In the genomic region with DNA sequence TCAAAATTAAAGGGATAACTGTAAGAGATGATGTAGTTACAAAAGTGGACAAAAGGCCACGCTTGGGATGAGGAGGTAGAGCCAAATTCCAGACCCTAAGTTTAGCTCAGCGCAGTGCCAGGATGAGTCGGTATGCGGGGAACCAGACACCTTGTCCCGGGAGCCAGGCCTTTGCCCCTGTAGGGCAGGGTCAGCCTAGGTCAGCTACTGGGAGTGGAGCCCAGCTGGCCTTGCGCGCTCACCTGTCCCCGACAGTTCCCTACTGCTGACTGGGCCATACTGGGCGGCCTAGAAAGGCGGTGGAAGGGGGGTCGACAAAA, we compare ENCODE assay signal across 8 mouse cellular contexts. TPM values are rescaled to one million over a fixed set of nuclear protein-coding genes. Genes with fewer than 3 reads are reported as not detected.
DNase-seq lines count a peak whose midpoint lies in the region; ATAC-seq and TF ChIP-seq lines count a peak whose summit lies in the region.

No protein-coding gene starts in this region.

- H3K36me3 ChIP-seq in embryonic facial prominence, embryonic 12.5 days = no peaks in the 10 kb centered on the region
- no peaks in the 10 kb centered on the region for H3K36me3 ChIP-seq in hindbrain, embryonic 14.5 days (replicated peaks; ENCODE audit: control insufficient read depth, insufficient read depth)
- H3K36me3 ChIP-seq in macrophage (ENCODE audit: inconsistent target) = no peaks in the 10 kb centered on the region

- peak overlapping the region; percentile 85 for H3K4me2 ChIP-seq in embryonic facial prominence, embryonic 12.5 days (replicated peaks)
- H3K4me2 ChIP-seq in hindbrain, embryonic 14.5 days (replicated peaks) = peak overlapping the region; percentile 75

- H3K4me1 ChIP-seq in cerebellum, adult 2 months (ENCODE audit: control insufficient read depth, insufficient read depth, low read length) = no peaks in the 10 kb centered on the region
- 0 out of 2 replicates have a peak, but pooled peaks cover 6% of the 10 kb centered on the region for H3K4me1 ChIP-seq in embryonic facial prominence, embryonic 12.5 days
- H3K4me1 ChIP-seq in hindbrain, embryonic 14.5 days (replicated peaks; ENCODE audit: control insufficient read depth, insufficient read depth, low read length) = peaks cover 8% of the 10 kb centered on the region; the same call in 1 of the 2 replicates

- no peaks in the 10 kb centered on the region for H3K79me2 ChIP-seq in macrophage (ENCODE audit: inconsistent target)

- TF ChIP-seq POLR2A in cerebellum, adult 2 months (IDR thresholded peaks at IDR 0.05; ENCODE audit: borderline replicate concordance, insufficient read depth, low read length) = no peak

- TF ChIP-seq CTCF in cerebellum, adult 2 months (IDR thresholded peaks at IDR 0.05; ENCODE audit: borderline replicate concordance, insufficient read depth, low read depth, low read length) = no peak

- 9% methylated on average over 11 of the region's 11 CpGs for WGBS in cerebellum, adult 2 months
- WGBS in embryonic facial prominence, embryonic 12.5 days = 10% methylated on average over 11 of the region's 11 CpGs
- 4% methylated on average over 11 of the region's 11 CpGs for WGBS in hindbrain, embryonic 14.5 days
- WGBS in macrophage (ENCODE audit: missing documents) = 68% methylated on average over 11 of the region's 11 CpGs

- ATAC-seq in embryonic facial prominence, embryonic 12.5 days (ENCODE audit: insufficient number of reproducible peaks, insufficient read depth, low FRiP score, low TSS enrichment) = peak; percentile 19; the same call in 1 of the 2 replicates
- no peak for ATAC-seq in hindbrain, embryonic 14.5 days (ENCODE audit: low FRiP score)

- no peak for DNase-seq in cerebellum, adult 2 months
- DNase-seq in cerebellum, postnatal 36 days = no peak
- DNase-seq in hindbrain, embryonic 14.5 days (ENCODE audit: low spot score) = no peak
- no peak for DNase-seq in embryo, embryonic 10.5 days (ENCODE audit: low spot score)
- no peak for DNase-seq in ovary, postnatal 36 days (ENCODE audit: low spot score)
- no peak for DNase-seq in B cell, adult 2 months

- H3K9me3 ChIP-seq in embryonic facial prominence, embryonic 12.5 days = no peaks in the 10 kb centered on the region
- H3K9me3 ChIP-seq in hindbrain, embryonic 14.5 days (ENCODE audit: control insufficient read depth, low read length) = no peaks in the 10 kb centered on the region

- peak overlapping the region; percentile 53 for H3K4me3 ChIP-seq in cerebellum, adult 2 months (replicated peaks; ENCODE audit: insufficient read depth, low read depth, low read length)
- peak overlapping the region; percentile 91 for H3K4me3 ChIP-seq in embryonic facial prominence, embryonic 12.5 days
- peak overlapping the region; percentile 71 for H3K4me3 ChIP-seq in hindbrain, embryonic 14.5 days (replicated peaks; ENCODE audit: low read length)
- H3K4me3 ChIP-seq in macrophage (ENCODE audit: inconsistent target) = peak overlapping the region; percentile 5; the same call in 1 of the 2 replicates

- H3K27ac ChIP-seq in cerebellum, adult 2 months (ENCODE audit: insufficient read depth, low read length) = no peak overlapping the region
- H3K27ac ChIP-seq in embryonic facial prominence, embryonic 12.5 days = no peak overlapping the region
- H3K27ac ChIP-seq in hindbrain, embryonic 14.5 days = peak overlapping the region; percentile 55; the same call in 1 of the 2 replicates
- H3K27ac ChIP-seq in macrophage = no peak overlapping the region

- H3K9ac ChIP-seq in embryonic facial prominence, embryonic 12.5 days = 0 out of 2 replicates have a peak overlapping the region, but pooled peaks have one; percentile 66
- peak overlapping the region; percentile 71 for H3K9ac ChIP-seq in hindbrain, embryonic 14.5 days

- no peaks in the 10 kb centered on the region for H3K27me3 ChIP-seq in cerebellum, adult 2 months (ENCODE audit: control insufficient read depth, insufficient read depth, low read length)
- peaks cover 22% of the 10 kb centered on the region; the same call in 1 of the 2 replicates for H3K27me3 ChIP-seq in embryonic facial prominence, embryonic 12.5 days
- H3K27me3 ChIP-seq in hindbrain, embryonic 14.5 days (ENCODE audit: control insufficient read depth, insufficient read depth, low read length) = 0 out of 2 replicates have a peak, but pooled peaks cover 9% of the 10 kb centered on the region

RNA-seq across cellular contexts. Expression of gene Gm12184, which starts 10.5 kb away (rescaled TPM):
- polyA plus RNA-seq in cerebellum, adult 2 months (2012; rRNA removed) = 30.1 and 34.0 TPM in 2 replicates
- 6.9 and 7.0 TPM in 2 replicates for polyA plus RNA-seq in embryonic facial prominence, embryonic 12.5 days (2016; fragmentation: Nextera tagmentation; extraction: Ambion mirVana)
- 1.6 and 2.4 TPM in 2 replicates for polyA plus RNA-seq in hindbrain, embryonic 14.5 days (2014; fragmentation: Nextera tagmentation; extraction: Ambion mirVana)
- 1 to 10 TPM in 4 of 26 experiments, under 1 TPM in 1, not detected in 21; 0.98 to 1.4 (median 1.3) TPM for total RNA-seq in macrophage (2018; cell fraction: chromatin; rRNA removed)
- total RNA-seq in macrophage (2018; cell fraction: cytosol; rRNA removed) = 1 to 10 TPM in 21 of 26 experiments, under 1 TPM in 5; 0.47 to 2.3 (median 1.5) TPM
- total RNA-seq in macrophage (2018; cell fraction: nucleus; rRNA removed) = 1 to 10 TPM in 3 of 26 experiments, under 1 TPM in 10, not detected in 13; 0.40 to 5.6 (median 0.67) TPM
- 0.75 to 2.7 TPM (median 1.7 TPM) in 3 replicates for polyA plus RNA-seq in macrophage (2018)

RNA-seq across cellular contexts. Expression of gene Trim7, which starts 11.0 kb away (rescaled TPM):
- polyA plus RNA-seq in cerebellum, adult 2 months (2012; rRNA removed) = 4.2 and 4.7 TPM in 2 replicates
- polyA plus RNA-seq in embryonic facial prominence, embryonic 12.5 days (2016; fragmentation: Nextera tagmentation; extraction: Ambion mirVana) = 0.65 and 1.5 TPM in 2 replicates
- 1.7 and 2.5 TPM in 2 replicates for polyA plus RNA-seq in hindbrain, embryonic 14.5 days (2014; fragmentation: Nextera tagmentation; extraction: Ambion mirVana)
- total RNA-seq in macrophage (2018; cell fraction: chromatin; rRNA removed) = 10 to 100 TPM in 12 of 26 experiments, 1 to 10 TPM in 14; 2.1 to 26.6 (median 9.3) TPM
- 1 to 10 TPM in 20 of 26 experiments, under 1 TPM in 6; 0.29 to 2.5 (median 1.3) TPM for total RNA-seq in macrophage (2018; cell fraction: cytosol; rRNA removed)
- 10 to 100 TPM in 3 of 26 experiments, 1 to 10 TPM in 23; 1.7 to 11.6 (median 5.5) TPM for total RNA-seq in macrophage (2018; cell fraction: nucleus; rRNA removed)
- polyA plus RNA-seq in macrophage (2018) = 1.1 to 1.4 TPM (median 1.2 TPM) in 3 replicates

RNA-seq across cellular contexts. Expression of gene Trim41, which starts 19.8 kb away (rescaled TPM):
- polyA plus RNA-seq in cerebellum, adult 2 months (2012; rRNA removed) = 42.3 and 45.0 TPM in 2 replicates
- 6.7 and 7.1 TPM in 2 replicates for polyA plus RNA-seq in embryonic facial prominence, embryonic 12.5 days (2016; fragmentation: Nextera tagmentation; extraction: Ambion mirVana)
- 4.6 and 5.6 TPM in 2 replicates for polyA plus RNA-seq in hindbrain, embryonic 14.5 days (2014; fragmentation: Nextera tagmentation; extraction: Ambion mirVana)
- total RNA-seq in macrophage (2018; cell fraction: chromatin; rRNA removed) = 100 to 1,000 TPM in 17 of 26 experiments, 10 to 100 TPM in 9; 20.6 to 250 (median 130) TPM
- total RNA-seq in macrophage (2018; cell fraction: cytosol; rRNA removed) = 10 to 100 TPM; 16.9 to 87.7 (median 65.3) TPM
- 100 to 1,000 TPM in 10 of 26 experiments, 10 to 100 TPM in 16; 25.6 to 136 (median 96.6) TPM for total RNA-seq in macrophage (2018; cell fraction: nucleus; rRNA removed)
- polyA plus RNA-seq in macrophage (2018) = 40.1 to 48.8 TPM (median 47.2 TPM) in 3 replicates

RNA-seq across cellular contexts. Expression of gene Irgm1, which starts 34.5 kb away (rescaled TPM):
- 6.5 and 7.1 TPM in 2 replicates for polyA plus RNA-seq in cerebellum, adult 2 months (2012; rRNA removed)
- 3.4 and 3.5 TPM in 2 replicates for polyA plus RNA-seq in embryonic facial prominence, embryonic 12.5 days (2016; fragmentation: Nextera tagmentation; extraction: Ambion mirVana)
- 4.0 and 4.2 TPM in 2 replicates for polyA plus RNA-seq in hindbrain, embryonic 14.5 days (2014; fragmentation: Nextera tagmentation; extraction: Ambion mirVana)
- total RNA-seq in macrophage (2018; cell fraction: chromatin; rRNA removed) = 100 to 1,000 TPM in 15 of 26 experiments, 10 to 100 TPM in 11; 20.5 to 641 (median 175) TPM
- total RNA-seq in macrophage (2018; cell fraction: cytosol; rRNA removed) = 100 to 1,000 TPM; 128 to 783 (median 543) TPM
- total RNA-seq in macrophage (2018; cell fraction: nucleus; rRNA removed) = 100 to 1,000 TPM in 18 of 26 experiments, 10 to 100 TPM in 8; 75.1 to 591 (median 408) TPM
- polyA plus RNA-seq in macrophage (2018) = 118 to 323 TPM (median 130 TPM) in 3 replicates

RNA-seq across cellular contexts. Expression of gene Rack1, which starts 36.8 kb away (rescaled TPM):
- polyA plus RNA-seq in cerebellum, adult 2 months (2012; rRNA removed) = 426 and 432 TPM in 2 replicates
- 660 and 665 TPM in 2 replicates for polyA plus RNA-seq in embryonic facial prominence, embryonic 12.5 days (2016; fragmentation: Nextera tagmentation; extraction: Ambion mirVana)
- 418 and 454 TPM in 2 replicates for polyA plus RNA-seq in hindbrain, embryonic 14.5 days (2014; fragmentation: Nextera tagmentation; extraction: Ambion mirVana)
- total RNA-seq in macrophage (2018; cell fraction: chromatin; rRNA removed) = 100 to 1,000 TPM in 23 of 26 experiments, 10 to 100 TPM in 3; 65.6 to 268 (median 152) TPM
- 100 to 1,000 TPM; 274 to 584 (median 379) TPM for total RNA-seq in macrophage (2018; cell fraction: cytosol; rRNA removed)
- 100 to 1,000 TPM; 112 to 309 (median 144) TPM for total RNA-seq in macrophage (2018; cell fraction: nucleus; rRNA removed)
- 321 to 741 TPM (median 672 TPM) in 3 replicates for polyA plus RNA-seq in macrophage (2018)

Comparison
In these comparisons a context has a peak if more than half of its experiments do, and no peak if none do; other contexts are left out.
1. H3K4me3 ChIP-seq: peak in every context shown above with its lines; median percentile 91 in embryonic facial prominence, embryonic 12.5 days; 71 in hindbrain, embryonic 14.5 days; 53 in cerebellum, adult 2 months; 5 in macrophage.